Comparison of ENCODE assay signal across 7 mouse cellular contexts in genomic region chr4:117133366-117133796, GRCm38 (mm10). TPM values are rescaled to one million over a fixed set of nuclear protein-coding genes. Genes with fewer than 3 reads are reported as not detected.
DNase-seq lines count a peak whose midpoint lies in the region; ATAC-seq and TF ChIP-seq lines count a peak whose summit lies in the region.

No protein-coding gene starts in this region.

- H3K36me3 ChIP-seq in lung, embryonic 15.5 days, result 0 out of 2 replicates have a peak, but pooled peaks cover 3% of the 10 kb centered on the region
- H3K36me3 ChIP-seq in embryonic facial prominence, embryonic 12.5 days, result peaks cover 6% of the 10 kb centered on the region; the same call in 1 of the 2 replicates
- peaks cover 29% of the 10 kb centered on the region for H3K36me3 ChIP-seq in hindbrain, postnatal 0 days (ENCODE audit: insufficient read depth, low read length)
- H3K36me3 ChIP-seq in midbrain, postnatal 0 days (ENCODE audit: insufficient read depth, low read length), result peaks cover 24% of the 10 kb centered on the region

- no peak for DNase-seq in lung, postnatal 36 days
- peak; percentile 44 for DNase-seq in hindbrain, postnatal 0 days (ENCODE audit: low spot score)
- peak; percentile 57 for DNase-seq in midbrain, postnatal 0 days (ENCODE audit: low spot score)
- no peak for DNase-seq in adrenal gland, postnatal 25 days
- DNase-seq in embryo, embryonic 10 days (ENCODE audit: low spot score), result no peak

- ATAC-seq in lung, embryonic 15.5 days (ENCODE audit: borderline replicate concordance, extremely low read depth, low FRiP score, low TSS enrichment), result peak; percentile 23; the same call in 1 of the 2 replicates
- ATAC-seq in embryonic facial prominence, embryonic 12.5 days (ENCODE audit: insufficient number of reproducible peaks, insufficient read depth, low FRiP score, low TSS enrichment), result peak; percentile 50
- peak; percentile 54 for ATAC-seq in hindbrain, postnatal 0 days
- ATAC-seq in midbrain, postnatal 0 days (ENCODE audit: low FRiP score), result peak; percentile 32

- peaks cover 20% of the 10 kb centered on the region for H3K27me3 ChIP-seq in lung, embryonic 15.5 days
- H3K27me3 ChIP-seq in embryonic facial prominence, embryonic 12.5 days, result peaks cover 29% of the 10 kb centered on the region
- no peaks in the 10 kb centered on the region for H3K27me3 ChIP-seq in hindbrain, postnatal 0 days (ENCODE audit: insufficient read depth, low read length)
- no peaks in the 10 kb centered on the region for H3K27me3 ChIP-seq in midbrain, postnatal 0 days (ENCODE audit: insufficient read depth, low read length)

- 1% methylated on average over 42 of the region's 42 CpGs for WGBS in lung, embryonic 15.5 days
- WGBS in embryonic facial prominence, embryonic 12.5 days, result under 1% methylated on average over 42 of the region's 42 CpGs
- WGBS in hindbrain, postnatal 0 days, result 0% methylated on average over 42 of the region's 42 CpGs
- WGBS in midbrain, postnatal 0 days, result under 1% methylated on average over 41 of the region's 42 CpGs

- no peak for TF ChIP-seq CTCF in hindbrain, postnatal 0 days (IDR thresholded peaks at IDR 0.05; ENCODE audit: low read depth)
- no peak for TF ChIP-seq CTCF in midbrain, postnatal 0 days (IDR thresholded peaks at IDR 0.05)

- peaks cover 14% of the 10 kb centered on the region for H3K4me1 ChIP-seq in lung, embryonic 15.5 days
- peaks cover 17% of the 10 kb centered on the region; the same call in 1 of the 2 replicates for H3K4me1 ChIP-seq in embryonic facial prominence, embryonic 12.5 days
- 0 out of 2 replicates have a peak, but pooled peaks cover 8% of the 10 kb centered on the region for H3K4me1 ChIP-seq in hindbrain, postnatal 0 days (ENCODE audit: insufficient read depth, low read length)
- peaks cover 7% of the 10 kb centered on the region; the same call in 1 of the 2 replicates for H3K4me1 ChIP-seq in midbrain, postnatal 0 days (ENCODE audit: insufficient read depth, low read length)

- H3K27ac ChIP-seq in lung, embryonic 15.5 days, result no peak overlapping the region
- no peak overlapping the region for H3K27ac ChIP-seq in embryonic facial prominence, embryonic 12.5 days
- H3K27ac ChIP-seq in hindbrain, postnatal 0 days, result peak overlapping the region; percentile 90
- peak overlapping the region; percentile 85 for H3K27ac ChIP-seq in midbrain, postnatal 0 days (ENCODE audit: low read depth, low read length)

- H3K4me3 ChIP-seq in lung, embryonic 15.5 days, result peak overlapping the region; percentile 89
- peak overlapping the region; percentile 87 for H3K4me3 ChIP-seq in embryonic facial prominence, embryonic 12.5 days
- H3K4me3 ChIP-seq in hindbrain, postnatal 0 days (ENCODE audit: low read length), result peak overlapping the region; percentile 79
- peak overlapping the region; percentile 83 for H3K4me3 ChIP-seq in midbrain, postnatal 0 days (ENCODE audit: low read depth, low read length)

- peak overlapping the region; percentile 88 for H3K9ac ChIP-seq in lung, embryonic 15.5 days
- peak overlapping the region; percentile 78 for H3K9ac ChIP-seq in embryonic facial prominence, embryonic 12.5 days
- peak overlapping the region; percentile 87 for H3K9ac ChIP-seq in hindbrain, postnatal 0 days (replicated peaks; ENCODE audit: low read length)
- peak overlapping the region; percentile 86 for H3K9ac ChIP-seq in midbrain, postnatal 0 days (replicated peaks; ENCODE audit: low read length, poor library complexity, severe bottlenecking)

- no peaks in the 10 kb centered on the region for H3K9me3 ChIP-seq in lung, embryonic 15.5 days
- H3K9me3 ChIP-seq in embryonic facial prominence, embryonic 12.5 days, result no peaks in the 10 kb centered on the region
- no peaks in the 10 kb centered on the region for H3K9me3 ChIP-seq in hindbrain, postnatal 0 days (ENCODE audit: low read length)
- no peaks in the 10 kb centered on the region for H3K9me3 ChIP-seq in midbrain, postnatal 0 days (ENCODE audit: low read length)

- H3K4me2 ChIP-seq in lung, embryonic 15.5 days, result peak overlapping the region; percentile 100
- peak overlapping the region; percentile 96 for H3K4me2 ChIP-seq in embryonic facial prominence, embryonic 12.5 days (replicated peaks)
- peak overlapping the region; percentile 72 for H3K4me2 ChIP-seq in hindbrain, postnatal 0 days (ENCODE audit: low read depth, low read length)
- H3K4me2 ChIP-seq in midbrain, postnatal 0 days (ENCODE audit: low read depth, low read length, poor library complexity, severe bottlenecking), result peak overlapping the region; percentile 55

RNA-seq across cellular contexts. Expression of gene Plk3, which starts 0.4 kb away (rescaled TPM):
- polyA plus RNA-seq in lung, embryonic 15.5 days (2015; fragmentation: Nextera tagmentation; extraction: Ambion mirVana), result 3.1 and 4.1 TPM in 2 replicates
- polyA plus RNA-seq in embryonic facial prominence, embryonic 12.5 days (2016; fragmentation: Nextera tagmentation; extraction: Ambion mirVana), result 5.0 and 5.5 TPM in 2 replicates
- 23.9 and 29.8 TPM in 2 replicates for total RNA-seq in hindbrain, postnatal 0 days (2014; rRNA removed)
- 26.8 and 29.1 TPM in 2 replicates for polyA plus RNA-seq in hindbrain, postnatal 0 days (2015; fragmentation: Nextera tagmentation; extraction: Ambion mirVana)
- total RNA-seq in midbrain, postnatal 0 days (2014; rRNA removed), result 20.8 and 28.2 TPM in 2 replicates
- polyA plus RNA-seq in midbrain, postnatal 0 days (2015; fragmentation: Nextera tagmentation; extraction: Ambion mirVana), result 26.6 and 26.8 TPM in 2 replicates
- total RNA-seq in adrenal gland, postnatal 25 days (2021), result 4.6 and 5.2 TPM in 2 replicates

RNA-seq across cellular contexts. Expression of gene Tctex1d4, which starts 6.8 kb away (rescaled TPM):
- polyA plus RNA-seq in lung, embryonic 15.5 days (2015; fragmentation: Nextera tagmentation; extraction: Ambion mirVana), result 0.50 and 1.0 TPM in 2 replicates
- not detected in 2 replicates for polyA plus RNA-seq in embryonic facial prominence, embryonic 12.5 days (2016; fragmentation: Nextera tagmentation; extraction: Ambion mirVana)
- total RNA-seq in hindbrain, postnatal 0 days (2014; rRNA removed), result 2.0 and 5.8 TPM in 2 replicates
- 2.0 and 2.8 TPM in 2 replicates for polyA plus RNA-seq in hindbrain, postnatal 0 days (2015; fragmentation: Nextera tagmentation; extraction: Ambion mirVana)
- total RNA-seq in midbrain, postnatal 0 days (2014; rRNA removed), result 1.3 and 5.8 TPM in 2 replicates
- polyA plus RNA-seq in midbrain, postnatal 0 days (2015; fragmentation: Nextera tagmentation; extraction: Ambion mirVana), result 1.2 TPM in 2 replicates
- not detected in 2 replicates for total RNA-seq in adrenal gland, postnatal 25 days (2021)

RNA-seq across cellular contexts. Expression of gene Btbd19, which starts 7.9 kb away (rescaled TPM):
- polyA plus RNA-seq in lung, embryonic 15.5 days (2015; fragmentation: Nextera tagmentation; extraction: Ambion mirVana), result 5.9 and 6.8 TPM in 2 replicates
- 4.4 and 4.9 TPM in 2 replicates for polyA plus RNA-seq in embryonic facial prominence, embryonic 12.5 days (2016; fragmentation: Nextera tagmentation; extraction: Ambion mirVana)
- total RNA-seq in hindbrain, postnatal 0 days (2014; rRNA removed), result 7.8 and 9.1 TPM in 2 replicates
- polyA plus RNA-seq in hindbrain, postnatal 0 days (2015; fragmentation: Nextera tagmentation; extraction: Ambion mirVana), result 4.9 and 5.4 TPM in 2 replicates
- 7.3 and 8.2 TPM in 2 replicates for total RNA-seq in midbrain, postnatal 0 days (2014; rRNA removed)
- polyA plus RNA-seq in midbrain, postnatal 0 days (2015; fragmentation: Nextera tagmentation; extraction: Ambion mirVana), result 3.8 and 4.2 TPM in 2 replicates
- 8.3 and 9.4 TPM in 2 replicates for total RNA-seq in adrenal gland, postnatal 25 days (2021)

RNA-seq across cellular contexts. Expression of gene Rps8, which starts 22.7 kb away (rescaled TPM):
- polyA plus RNA-seq in lung, embryonic 15.5 days (2015; fragmentation: Nextera tagmentation; extraction: Ambion mirVana), result 923 and 933 TPM in 2 replicates
- polyA plus RNA-seq in embryonic facial prominence, embryonic 12.5 days (2016; fragmentation: Nextera tagmentation; extraction: Ambion mirVana), result 804 and 834 TPM in 2 replicates
- 463 and 470 TPM in 2 replicates for total RNA-seq in hindbrain, postnatal 0 days (2014; rRNA removed)
- 523 and 530 TPM in 2 replicates for polyA plus RNA-seq in hindbrain, postnatal 0 days (2015; fragmentation: Nextera tagmentation; extraction: Ambion mirVana)
- 439 and 604 TPM in 2 replicates for total RNA-seq in midbrain, postnatal 0 days (2014; rRNA removed)
- polyA plus RNA-seq in midbrain, postnatal 0 days (2015; fragmentation: Nextera tagmentation; extraction: Ambion mirVana), result 475 and 493 TPM in 2 replicates
- 876 and 1,008 TPM in 2 replicates for total RNA-seq in adrenal gland, postnatal 25 days (2021)

RNA-seq across cellular contexts. Expression of gene Ptch2, which starts 37.5 kb away (rescaled TPM):
- polyA plus RNA-seq in lung, embryonic 15.5 days (2015; fragmentation: Nextera tagmentation; extraction: Ambion mirVana), result 7.1 and 7.9 TPM in 2 replicates
- 10.4 and 12.1 TPM in 2 replicates for polyA plus RNA-seq in embryonic facial prominence, embryonic 12.5 days (2016; fragmentation: Nextera tagmentation; extraction: Ambion mirVana)
- 16.1 and 18.8 TPM in 2 replicates for total RNA-seq in hindbrain, postnatal 0 days (2014; rRNA removed)
- 4.1 and 4.4 TPM in 2 replicates for polyA plus RNA-seq in hindbrain, postnatal 0 days (2015; fragmentation: Nextera tagmentation; extraction: Ambion mirVana)
- 6.8 and 12.2 TPM in 2 replicates for total RNA-seq in midbrain, postnatal 0 days (2014; rRNA removed)
- 3.5 and 3.7 TPM in 2 replicates for polyA plus RNA-seq in midbrain, postnatal 0 days (2015; fragmentation: Nextera tagmentation; extraction: Ambion mirVana)
- 5.3 and 9.8 TPM in 2 replicates for total RNA-seq in adrenal gland, postnatal 25 days (2021)

Comparison
In these comparisons a context has a peak if more than half of its experiments do, and no peak if none do; other contexts are left out.
1. H3K27ac ChIP-seq: peak in hindbrain, postnatal 0 days (single experiment) and midbrain, postnatal 0 days (single experiment); none in lung, embryonic 15.5 days (single experiment) and embryonic facial prominence, embryonic 12.5 days (single experiment).
2. DNase-seq: peak in hindbrain, postnatal 0 days (single experiment) and midbrain, postnatal 0 days (single experiment); none in lung, postnatal 36 days (single experiment), adrenal gland, postnatal 25 days (single experiment) and embryo, embryonic 10 days (single experiment).
3. Peak in every context shown above with its lines, with median percentiles within 50 percentile points of each other: ATAC-seq, H3K4me2 ChIP-seq, H3K4me3 ChIP-seq and H3K9ac ChIP-seq.